Mouse (Mus musculus) spleen, adult 2 months (tissue): Measurements from ENCODE around the gene Olfr1484.

Experiments used
- CTCF ChIP-seq: fragments of 200-500 bp; IDR thresholded peaks from 2 replicates; pipeline ENCODE4 v1.5.1; 2011; ENCODE audit warnings: mild to moderate bottlenecking, inconsistent platforms; ENCODE audit not compliant: insufficient read depth, insufficient read length, insufficient replicate concordance; ENCODE audit errors: extremely low read depth
- POLR2A ChIP-seq: fragments of 200-500 bp; IDR thresholded peaks from 2 replicates; pipeline ENCODE4 v1.6.1; 2011; ENCODE audit warnings: low read depth, low read length, inconsistent platforms

- TF ChIP-seq CTCF (no peak), POLR2A (no peak)
Measured at GRCm38 (mm10) chr19:13583211-13583610, at the start of gene Olfr1484.
